Mouse (Mus musculus) heart, postnatal 14 days (tissue): Measurements from ENCODE around the gene Bcl3. TPM values are rescaled to one million over a fixed set of nuclear protein-coding genes. Genes with fewer than 3 reads are reported as not detected.
"Not testable (repeated sequence)": the region's sequence is repeated elsewhere in the genome, so short reads cannot be mapped to it uniquely, and the experiment has no call there.

Source experiments
- DNase-seq, 2 experiments: peaks; one replicate each; pipeline ENCODE4 v3.0.0; 2021 to 2022
- intact Hi-C: fragments of 180-260 bp; cut with DNase I; formaldehyde crosslinking; loops from one replicate; pipeline ENCODE4 v1.15.1; 2025
- total RNA-seq, 2 experiments: library from RNA; stranded (reverse); gene quantifications; 2 replicates each; pipeline ENCODE4 v1.2.3; 2021

The Bcl3 gene
- total RNA-seq, 2 experiments from 2014 or later, result 3.9 to 4.5 TPM

DNA sequence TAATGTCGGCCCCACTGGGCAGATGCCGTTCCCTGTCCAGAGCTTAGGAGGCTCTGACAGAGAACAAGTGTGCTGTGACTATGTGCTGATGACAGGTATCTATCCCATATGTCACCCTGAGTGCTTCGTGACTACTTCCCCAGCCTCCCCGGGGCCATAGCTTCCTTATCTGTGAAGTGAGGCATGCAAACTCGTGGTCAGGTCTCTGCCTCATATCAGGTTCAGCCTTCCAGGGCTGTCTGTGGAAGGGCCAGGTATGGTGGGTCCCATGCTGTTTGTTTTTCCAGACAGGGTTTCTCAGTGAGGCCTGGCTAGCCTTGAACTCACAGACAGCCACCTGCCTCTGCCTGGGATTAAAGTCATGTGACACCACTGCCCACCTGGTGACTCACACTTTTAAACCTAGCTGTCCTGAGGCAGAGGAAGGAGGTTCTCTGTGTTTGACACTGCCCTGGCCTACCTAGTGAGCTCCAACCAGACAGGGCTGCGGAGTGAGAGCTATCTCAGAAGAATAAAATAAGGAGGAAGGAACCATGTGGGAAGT is 8.9 kb downstream of the Bcl3 start:
- intact Hi-C loops, result no loop called here
- no peak for DNase-seq

DNA sequence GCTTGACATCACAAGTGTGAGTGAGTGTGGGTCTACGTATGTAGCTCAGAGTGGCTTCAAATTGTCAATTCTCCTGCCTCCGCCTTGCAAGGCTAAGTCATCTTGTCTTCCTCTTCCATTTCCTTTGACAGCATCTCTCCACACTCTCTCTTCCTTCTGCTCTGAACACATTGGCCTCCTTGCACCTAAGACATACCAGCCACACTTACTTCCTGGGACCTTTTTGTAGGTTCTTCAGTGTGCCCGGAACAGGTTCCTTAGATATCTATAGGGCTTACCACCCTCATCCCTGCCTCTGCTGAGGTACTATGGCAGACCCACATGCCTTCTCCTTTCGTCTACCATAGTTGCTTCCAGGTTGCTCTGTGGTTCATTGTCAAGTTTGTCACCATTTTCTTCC is 9.4 kb downstream of the Bcl3 start:
- intact Hi-C loops, result no loop called here
- no peak for DNase-seq

DNA sequence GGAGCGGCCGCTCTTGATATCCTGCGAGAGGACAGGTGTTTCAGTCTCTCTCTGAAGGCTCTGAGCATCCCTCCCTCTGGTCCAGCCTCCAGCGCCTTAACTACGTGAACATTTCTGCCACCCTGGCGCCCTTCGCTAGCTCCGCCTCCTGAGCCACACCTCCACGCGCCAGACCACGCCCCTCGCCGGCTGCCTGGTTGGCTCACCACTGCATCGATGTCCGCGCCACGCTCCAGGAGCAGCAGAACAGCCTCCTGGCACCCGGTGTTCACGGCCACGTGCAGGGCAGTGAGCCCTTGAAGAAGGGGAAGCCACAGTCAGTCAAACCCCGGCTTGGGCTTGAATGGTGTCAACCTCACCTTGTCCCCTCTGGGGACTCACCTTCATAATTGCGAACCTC is 11.5 kb downstream of the Bcl3 start:
- intact Hi-C loops, result no loop called here
- DNase-seq, result peak in 1 of 2 experiments; percentile 66

DNA sequence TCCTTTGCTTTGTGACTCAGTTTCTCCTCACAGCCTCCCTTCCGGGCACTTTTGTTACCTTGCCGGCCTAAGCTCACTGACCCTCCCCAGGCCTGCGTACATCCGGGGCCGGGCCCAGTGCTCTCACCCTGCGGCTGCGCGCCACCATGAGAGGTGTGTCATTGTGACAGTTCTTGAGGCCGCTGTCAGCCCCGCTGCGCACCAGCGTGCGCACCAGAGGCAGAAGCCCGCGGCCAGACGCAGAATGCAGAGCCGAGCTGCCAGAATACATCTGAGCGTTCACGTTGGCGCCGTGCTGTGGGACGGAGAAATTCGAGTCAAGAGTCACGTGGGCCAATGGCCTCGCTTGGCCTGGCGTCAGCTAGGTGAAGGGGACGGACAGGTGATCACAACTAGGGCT is 13.2 kb downstream of the Bcl3 start:
- peak; percentile 36 to 44 for DNase-seq
- intact Hi-C loops, result no loop called here

DNA sequence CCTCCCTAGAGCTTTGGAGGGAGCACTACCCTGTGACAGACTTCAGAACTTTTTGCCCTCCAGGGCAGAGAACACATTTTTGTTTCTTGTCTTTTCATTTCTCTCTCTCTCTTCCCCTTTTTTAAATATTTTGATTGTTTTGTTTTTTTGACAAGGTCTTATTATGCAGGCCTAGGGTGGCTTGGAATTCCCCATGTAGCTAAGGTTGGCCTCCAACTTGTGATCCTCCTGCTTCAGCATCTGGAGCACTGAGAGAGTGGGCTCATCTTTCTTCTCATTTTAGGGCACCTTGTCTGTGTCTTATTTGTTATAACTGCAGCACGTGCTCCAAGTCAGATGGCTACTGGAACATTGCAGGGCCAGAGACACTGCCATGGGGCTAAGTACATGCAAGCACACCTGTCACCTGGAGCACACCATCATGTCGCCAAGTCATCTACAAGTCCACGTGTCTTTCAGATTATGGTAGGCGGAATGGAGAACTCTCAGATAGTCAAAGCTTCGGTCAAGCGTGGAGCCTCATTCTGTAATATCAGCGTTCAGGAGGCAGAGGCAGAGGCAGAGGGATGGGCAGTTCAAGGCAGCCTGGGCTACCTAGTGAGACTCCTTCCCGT is 16.1 kb downstream of the Bcl3 start:
- no peak for DNase-seq
- intact Hi-C loops, result no loop called here

DNA sequence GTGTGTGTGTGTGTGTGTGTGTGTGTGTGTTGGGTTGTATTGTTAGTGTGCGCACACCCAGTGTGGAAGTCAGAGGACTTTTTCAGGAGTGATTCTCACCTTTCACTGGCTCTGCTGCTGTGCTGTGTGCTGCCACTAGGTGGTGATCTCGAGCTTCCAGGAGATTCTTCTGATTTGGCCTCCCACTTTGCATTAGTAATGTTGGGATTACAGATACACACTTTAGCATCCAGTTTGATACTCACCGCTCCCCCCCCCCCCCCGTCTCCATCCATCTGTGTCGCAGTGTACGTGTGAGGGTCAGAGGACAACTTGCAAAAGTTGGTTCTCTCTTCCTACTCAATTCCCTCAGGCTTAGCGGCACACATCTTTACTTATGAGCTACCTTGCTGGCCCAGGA is 19.6 kb downstream of the Bcl3 start:
- DNase-seq, result peak; percentile 80 to 91
- intact Hi-C loops, result loop anchor here (1.0 kb wide), 1 partner anchor 40 kb away; no protein-coding TSS in a partner anchor

DNA sequence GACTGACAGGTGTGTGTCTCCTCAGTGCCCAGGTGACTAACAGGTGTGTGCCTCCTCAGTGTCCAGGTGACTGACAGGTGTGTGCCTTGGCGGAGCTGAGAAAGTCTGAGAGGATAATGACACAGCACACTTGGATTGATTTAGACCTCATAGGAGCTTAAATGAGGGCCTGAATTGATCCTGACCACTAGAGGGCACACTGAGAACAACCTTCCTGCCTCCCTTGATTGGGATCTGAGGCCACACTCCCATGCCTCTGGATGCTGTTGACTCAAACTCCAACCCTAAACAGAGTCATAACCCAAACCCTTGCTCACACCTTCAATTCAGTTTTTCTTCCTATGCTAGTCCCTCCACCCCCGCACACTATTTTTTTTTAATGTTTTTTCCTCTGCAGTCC is 21.8 kb downstream of the Bcl3 start:
- peak; percentile 59 to 69 for DNase-seq
- intact Hi-C loops, result loop anchor here (1.0 kb wide), 1 partner anchor 72 kb away; no protein-coding TSS in a partner anchor

DNA sequence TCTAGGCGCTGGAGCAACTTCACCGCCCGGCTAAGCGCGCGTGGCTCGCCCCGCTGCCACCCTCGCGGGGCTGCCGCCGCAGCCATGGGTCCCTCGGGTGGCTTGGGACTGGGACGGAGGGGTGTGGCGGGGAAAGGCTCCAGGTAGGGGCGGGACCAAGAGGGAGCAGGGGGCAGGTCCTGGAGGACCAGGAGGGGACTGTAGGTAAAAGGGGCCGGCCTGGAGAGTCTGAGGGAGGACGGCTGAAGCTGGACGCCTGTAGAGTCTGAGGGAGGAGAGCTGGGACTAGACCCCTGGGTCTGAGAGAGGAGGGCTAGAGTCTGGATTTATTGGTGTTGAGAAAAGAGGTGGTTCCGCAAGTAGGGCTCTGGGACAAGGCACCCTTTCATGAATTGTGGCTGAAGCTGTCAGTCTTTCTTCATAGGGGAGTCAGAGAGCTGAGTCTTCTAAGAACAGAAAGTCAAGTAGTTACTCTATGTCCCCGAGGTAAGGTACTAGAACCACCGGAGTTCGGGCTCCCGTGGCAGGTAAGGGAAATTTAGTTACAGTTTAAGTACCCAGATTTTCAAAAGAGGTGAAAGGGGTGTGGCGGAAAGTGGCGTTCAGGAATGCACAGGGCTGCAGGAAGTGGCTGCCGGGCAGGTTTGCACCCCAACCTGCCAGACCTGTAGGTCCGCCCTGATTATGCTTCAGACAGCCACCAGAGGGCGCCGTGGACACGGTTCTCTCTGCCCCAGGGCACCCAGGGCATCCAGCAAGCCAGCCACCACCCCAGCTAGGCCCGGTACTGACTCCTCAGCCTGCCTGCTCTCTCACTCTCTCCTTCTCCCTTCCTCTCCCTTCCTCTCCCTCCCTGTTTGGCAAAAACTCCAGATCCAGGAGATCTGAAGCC is 25.6 kb downstream of the Bcl3 start, which contains the start of gene Cblc:
Gene Cblc, minus strand, starts transcription at position 113 of the 892 bp plus-strand sequence.
- peak; percentile 85 to 88 for DNase-seq
- intact Hi-C loops, result no loop called here

DNA sequence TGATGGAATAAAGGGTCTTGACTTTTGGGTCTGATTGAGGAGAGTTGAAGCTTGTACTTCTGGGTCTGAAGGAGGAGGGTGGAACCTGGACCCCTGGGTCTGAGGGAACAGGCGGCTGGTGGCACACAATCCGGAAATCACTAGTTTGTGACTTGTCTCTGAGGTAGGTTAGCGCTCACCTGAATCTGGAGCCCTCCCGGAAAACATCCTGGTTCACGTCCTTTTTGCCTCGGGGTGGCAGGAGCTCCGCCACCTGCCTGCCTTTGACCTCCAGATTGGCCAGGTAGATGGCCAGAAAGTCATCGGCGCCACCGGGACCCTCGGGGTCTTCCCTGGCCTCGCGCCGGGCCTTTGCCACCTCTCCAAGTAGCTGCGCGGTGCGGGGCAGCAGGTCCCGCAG is 26.3 kb downstream of the Bcl3 start:
- intact Hi-C loops, result no loop called here

DNA sequence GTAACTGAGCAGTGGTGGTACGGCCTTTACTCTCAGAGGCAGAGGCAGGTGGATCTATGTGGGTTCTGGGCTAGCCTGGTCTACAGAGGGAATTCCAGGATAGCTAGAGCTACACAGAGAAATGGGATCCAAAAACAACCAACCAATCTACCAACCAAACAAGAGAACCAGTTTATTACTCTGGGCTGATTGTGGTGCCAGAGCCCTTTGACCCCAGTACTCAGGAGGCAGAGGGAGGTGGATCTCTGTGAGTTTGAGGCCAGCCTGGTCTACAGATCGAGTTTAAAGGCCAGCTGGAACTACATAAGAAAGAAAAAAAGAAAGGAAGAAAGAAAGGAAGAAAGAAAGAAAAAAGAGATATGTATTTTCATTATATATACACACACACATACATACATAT is 27.3 kb downstream of the Bcl3 start:
- intact Hi-C loops, result no loop called here
- no peak for DNase-seq

More for the DNA sequence above, 26.3 kb downstream of the Bcl3 start:
- DNase-seq, result no peak

DNA sequence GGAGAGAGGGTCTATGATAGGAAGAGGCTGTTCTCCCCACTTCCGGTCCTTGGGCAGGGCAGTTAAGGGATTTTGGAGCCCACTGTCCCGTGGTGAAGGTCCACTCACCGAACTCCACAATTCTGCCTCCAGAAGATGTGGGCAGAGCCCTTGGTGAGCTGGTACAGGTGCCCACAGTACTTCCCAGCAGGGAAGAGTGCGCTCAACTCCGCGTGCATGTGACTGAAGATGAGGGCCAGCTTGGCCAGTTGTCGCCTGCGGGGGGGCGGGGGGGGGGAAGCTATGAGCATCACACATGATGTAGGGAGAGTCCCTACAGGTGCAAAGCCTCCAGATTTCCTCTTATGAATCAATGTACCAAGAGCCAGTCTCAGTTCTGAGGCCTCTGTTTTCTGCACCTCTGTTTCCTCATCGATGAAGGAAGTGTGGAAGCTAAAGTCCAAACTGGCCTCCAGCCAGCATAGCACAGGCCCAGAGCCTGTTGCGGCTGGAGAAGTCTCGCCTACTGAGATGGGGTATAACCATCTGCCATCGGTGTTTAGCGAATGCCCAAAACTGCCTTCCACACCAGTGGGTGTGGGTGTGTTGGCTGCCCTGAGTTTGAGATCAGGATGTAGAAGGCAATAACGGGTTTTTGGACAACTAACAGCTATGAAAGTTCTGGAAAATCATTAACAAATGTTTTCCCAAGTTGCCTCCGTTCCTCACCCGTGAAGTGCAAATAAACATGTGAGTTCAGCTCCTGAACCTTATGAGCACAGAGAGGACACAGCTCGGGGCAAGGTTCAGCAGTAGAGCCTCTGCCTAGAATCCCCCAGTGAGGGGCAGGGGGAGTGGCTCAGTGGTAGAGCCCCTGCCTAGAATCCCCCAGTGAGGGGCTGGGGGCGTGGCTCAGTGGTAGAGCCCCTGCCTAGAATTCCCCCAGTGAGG is 29.6 kb downstream of the Bcl3 start:
- DNase-seq, result no peak
- intact Hi-C loops, result no loop called here

DNA sequence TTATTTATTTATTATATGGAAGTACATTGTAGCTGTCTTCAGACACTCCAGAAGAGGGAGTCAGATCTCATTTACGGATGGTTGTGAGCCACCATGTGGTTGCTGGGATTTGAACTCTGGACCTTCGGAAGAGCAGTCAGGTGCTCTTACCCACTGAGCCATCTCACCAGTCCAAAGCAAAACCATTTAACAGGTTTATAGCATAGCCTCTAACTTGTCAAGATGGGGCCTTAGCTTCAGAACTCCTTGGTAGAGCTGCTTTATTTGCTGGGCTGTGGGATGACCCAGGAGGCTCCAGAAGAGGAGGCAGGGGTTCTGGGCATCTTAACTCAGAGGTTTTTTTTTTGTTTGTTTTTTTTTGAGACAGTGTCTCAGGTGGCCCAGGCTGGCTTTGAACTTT is 31.1 kb downstream of the Bcl3 start:
- intact Hi-C loops, DNase-seq: not testable (repeated sequence)

DNA sequence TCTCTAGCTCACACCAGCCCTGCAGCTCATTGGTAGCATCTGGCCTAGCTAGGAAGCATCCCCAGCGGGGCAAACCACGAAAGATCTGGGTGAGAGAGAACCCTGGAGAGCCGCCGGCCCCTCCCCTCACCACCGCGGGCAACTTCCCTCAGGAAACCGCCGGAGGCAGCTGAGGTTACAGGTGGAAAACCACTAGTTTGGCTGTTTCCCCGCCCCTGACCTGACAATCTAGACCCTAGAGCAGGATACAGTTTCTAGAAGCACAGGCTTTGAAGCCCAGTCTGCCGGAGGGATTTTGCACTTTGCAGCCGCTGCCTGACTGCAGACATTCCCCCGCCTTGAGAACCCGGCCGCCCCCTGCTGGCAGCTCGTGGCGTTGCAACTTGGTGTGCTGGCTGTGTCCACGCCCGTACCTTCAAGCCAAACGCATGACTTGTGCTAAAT is 32.6 kb downstream of the Bcl3 start:
- intact Hi-C loops, result loop anchor here (1.0 kb wide), 1 partner anchor 40 kb away; the partner anchor contains the start of gene Nectin2
- peak; percentile 95 to 98 for DNase-seq

DNA sequence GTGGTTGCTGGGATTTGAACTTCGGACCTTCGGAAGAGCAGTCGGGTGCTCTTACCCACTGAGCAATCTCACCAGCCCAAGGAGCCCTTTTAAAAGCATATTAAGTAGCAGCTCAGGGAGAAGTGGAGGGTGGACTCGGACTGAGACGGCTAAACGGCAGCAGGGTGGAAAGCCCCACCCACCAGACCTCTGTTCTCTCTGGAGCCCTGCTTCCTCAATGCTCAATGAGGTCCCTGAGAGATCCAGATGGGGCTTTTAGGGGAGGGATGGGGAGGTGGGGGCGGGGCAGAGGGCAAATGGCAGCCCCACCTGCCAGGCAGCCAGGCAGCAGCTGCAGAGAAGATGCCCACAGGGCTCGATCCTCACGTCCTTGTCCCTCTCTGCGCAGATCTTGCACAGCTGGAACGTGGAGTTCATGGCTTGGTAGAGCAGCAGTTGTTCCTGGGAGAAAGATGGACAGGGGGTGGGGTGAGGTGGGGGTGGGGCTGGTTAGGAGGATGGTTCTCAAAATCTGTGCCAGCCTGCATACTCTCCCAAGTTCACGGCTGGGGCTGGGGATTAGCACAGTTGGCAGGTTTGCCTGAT is 36.6 kb downstream of the Bcl3 start:
- no peak for DNase-seq

DNA sequence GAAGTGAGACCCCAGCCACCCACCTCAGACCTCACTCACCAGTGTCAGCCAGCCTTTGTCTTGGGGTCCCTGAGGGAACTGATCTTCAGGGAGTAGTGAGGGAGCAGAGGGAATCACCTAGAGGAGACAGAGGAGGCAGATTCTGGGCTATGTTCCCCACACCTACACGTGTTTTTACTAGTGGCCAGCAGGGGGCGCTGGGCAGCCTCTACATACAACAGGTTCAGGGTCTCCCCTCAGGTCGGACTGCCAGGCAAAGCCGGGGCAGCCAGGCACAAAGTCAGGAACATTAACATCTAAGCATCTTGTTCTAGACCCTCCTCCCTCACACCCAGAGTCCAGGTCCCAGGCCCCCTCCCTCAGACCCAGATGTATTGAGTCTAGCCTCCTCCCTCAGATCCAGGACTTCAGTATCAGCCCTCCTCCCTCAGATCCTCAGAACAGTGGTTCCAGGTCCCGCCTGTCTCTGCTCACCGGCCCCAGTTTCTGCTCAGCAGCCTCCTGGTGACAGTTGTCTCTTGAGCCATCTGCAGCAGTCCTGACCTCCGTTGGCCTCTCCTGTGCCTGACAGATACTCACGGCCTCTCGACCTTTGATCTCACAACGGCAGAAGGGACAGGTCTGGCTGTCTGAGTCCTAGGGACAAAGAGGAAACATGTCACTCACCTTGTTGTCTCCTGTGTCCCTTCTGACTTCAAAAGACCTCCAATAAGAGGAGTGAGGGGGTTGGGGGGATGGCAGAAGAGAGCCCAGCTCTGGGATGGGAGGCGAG is 37.6 kb downstream of the Bcl3 start:
- no peak for DNase-seq
- intact Hi-C loops, result loop anchor here (5.0 kb wide), 1 partner anchor 118 kb away; the partner anchor contains the start of gene Clptm1

More for the DNA sequence above, 36.6 kb downstream of the Bcl3 start:
- intact Hi-C loops, result no loop called here

DNA sequence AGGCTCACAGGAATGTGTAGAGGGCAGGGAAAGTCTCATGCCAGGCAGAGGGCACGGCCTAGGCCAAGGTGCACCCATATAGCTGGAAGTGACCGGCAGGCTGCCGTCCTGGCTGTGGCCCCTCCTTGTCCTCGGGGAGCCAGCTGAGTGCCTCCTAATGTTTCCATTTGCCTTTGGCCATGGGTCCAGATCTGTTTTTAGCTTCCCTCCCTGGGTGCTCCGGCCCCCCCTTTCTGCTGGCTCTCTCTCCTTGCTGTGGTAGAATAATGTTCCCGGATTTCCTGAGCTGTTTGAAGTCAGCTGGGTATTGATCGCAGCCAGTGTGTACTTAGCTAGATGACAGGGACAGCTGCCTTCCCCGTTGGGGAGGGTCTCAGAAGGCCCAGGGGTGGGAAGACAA is 38.9 kb downstream of the Bcl3 start:
- intact Hi-C loops, result loop anchor here (5.0 kb wide), 1 partner anchor 116 kb away; the partner anchor contains the start of gene Clptm1
- peak; percentile 63 to 67 for DNase-seq

DNA sequence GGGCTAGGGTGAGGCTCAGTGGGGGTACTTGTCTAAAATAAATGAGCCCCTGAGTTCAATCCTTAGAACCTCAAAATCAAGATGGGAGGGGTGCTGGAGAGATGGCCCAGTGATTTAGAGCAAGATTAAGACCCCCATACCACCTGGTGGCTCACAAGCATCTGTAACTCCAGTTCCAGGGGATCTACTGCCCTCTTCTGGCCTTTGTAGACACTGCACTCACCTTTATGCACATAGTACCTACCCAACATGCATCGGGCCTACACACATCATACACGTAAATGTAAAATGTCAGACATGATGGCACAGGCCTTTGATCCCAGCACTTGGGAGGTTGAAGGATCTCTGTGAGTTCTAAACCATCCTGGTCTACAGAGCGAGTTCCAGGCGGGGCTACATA is 39.9 kb downstream of the Bcl3 start:
- intact Hi-C loops, result loop anchor here (1.0 to 5.0 kb wide), 2 partner anchors 32 to 115 kb away; partner anchors contain the start of genes Clptm1 and Nectin2
- DNase-seq, result peak in 1 of 2 experiments; percentile 64

DNA sequence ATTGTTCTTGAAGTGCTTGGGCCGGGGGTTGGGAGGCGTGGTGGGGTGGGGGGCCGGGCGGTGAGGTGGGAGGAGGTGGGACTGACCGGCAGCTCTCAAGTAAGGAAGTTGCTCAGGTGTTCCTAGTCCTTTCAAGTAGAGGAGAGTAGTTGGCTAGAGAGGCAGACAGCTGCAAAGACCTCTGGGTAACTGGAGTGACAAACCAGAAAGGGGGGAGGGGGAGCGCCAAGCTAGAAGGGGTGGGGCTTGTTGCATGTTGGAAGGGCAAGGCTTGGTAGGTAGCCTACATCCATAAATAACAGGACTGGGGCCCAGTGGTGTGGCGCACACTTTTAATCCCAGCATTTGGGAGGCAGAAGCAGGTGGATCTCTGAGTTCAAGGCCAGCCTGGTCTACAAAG is 40.8 kb downstream of the Bcl3 start:
- intact Hi-C loops, result loop anchor here (1.0 to 5.0 kb wide), 2 partner anchors 31 to 114 kb away; partner anchors contain the start of genes Clptm1 and Nectin2
- DNase-seq, result no peak
